Mouse (Mus musculus) small intestine, adult 2 months (tissue): ENCODE measurements around the gene Lrp6. TPM values are rescaled to one million over a fixed set of nuclear protein-coding genes. Genes with fewer than 3 reads are reported as not detected.

Experiments
- H3K27ac ChIP-seq: fragments of 200-500 bp; 2 replicates; pipeline ENCODE4 v1.5.1; 2012; ENCODE audit warnings: low read depth, low read length, control low read depth, inconsistent platforms; ENCODE audit not compliant: insufficient read depth
- H3K27me3 ChIP-seq: fragments of 200-500 bp; 2 replicates; pipeline ENCODE4 v1.6.1; 2012; ENCODE audit warnings: mild to moderate bottlenecking, moderate library complexity, low read length, inconsistent platforms; ENCODE audit not compliant: control insufficient read depth, insufficient read depth
- H3K36me3 ChIP-seq: fragments of 200-500 bp; 2 replicates; pipeline ENCODE4 v1.6.1; 2012; ENCODE audit warnings: mild to moderate bottlenecking, low read length, control low read depth, inconsistent platforms; ENCODE audit not compliant: control insufficient read depth, insufficient read depth
- H3K4me1 ChIP-seq: fragments of 200-500 bp; 2 replicates; pipeline ENCODE4 v1.6.1; 2012; ENCODE audit warnings: low read length, inconsistent platforms, mixed read lengths; ENCODE audit not compliant: control insufficient read depth, insufficient read depth, insufficient read length
- H3K4me3 ChIP-seq: fragments of 200-500 bp; 2 replicates; pipeline ENCODE4 v1.5.1; 2012; ENCODE audit warnings: low read depth, mild to moderate bottlenecking, control low read depth, inconsistent platforms, low read length, moderate library complexity
- CTCF ChIP-seq: fragments of 200-500 bp; IDR thresholded peaks from 2 replicates; pipeline ENCODE4 v1.5.1; 2012; ENCODE audit warnings: low read depth, mild to moderate bottlenecking, control low read depth, inconsistent platforms, low read length, moderate library complexity, mixed read lengths; ENCODE audit not compliant: insufficient replicate concordance, insufficient read length; ENCODE audit errors: extremely low read depth
- POLR2A ChIP-seq: fragments of 200-500 bp; IDR thresholded peaks from 2 replicates; pipeline ENCODE4 v1.6.1; 2012; ENCODE audit warnings: low read depth, mild to moderate bottlenecking, control low read depth, inconsistent platforms, low read length, moderate library complexity
- WGBS: fragments of 180-500 bp; shearing (Covaris S2); methylation state at CpG from one replicate; pipeline ENCODE4 v1.1.7; 2018; 5-methylcytosine and 5-hydroxymethylcytosine counted together
- polyA plus RNA-seq: library from polyadenylated mRNA; depleted of rRNA; stranded (reverse); fragments of >200 nt; gene quantifications from 2 replicates; pipeline ENCODE4 v1.2.3, GENCODE M21; 2012

The Lrp6 gene
- polyA plus RNA-seq, 1 experiment, result 22.9 TPM

GRCm38 (mm10) chr6:134594569-134595442 is 28.0 kb upstream of the Lrp6 start:
- H3K36me3 ChIP-seq, result no peaks in the 10 kb centered on the region
- WGBS, result 55% methylated on average over 21 of the region's 21 CpGs

DNA sequence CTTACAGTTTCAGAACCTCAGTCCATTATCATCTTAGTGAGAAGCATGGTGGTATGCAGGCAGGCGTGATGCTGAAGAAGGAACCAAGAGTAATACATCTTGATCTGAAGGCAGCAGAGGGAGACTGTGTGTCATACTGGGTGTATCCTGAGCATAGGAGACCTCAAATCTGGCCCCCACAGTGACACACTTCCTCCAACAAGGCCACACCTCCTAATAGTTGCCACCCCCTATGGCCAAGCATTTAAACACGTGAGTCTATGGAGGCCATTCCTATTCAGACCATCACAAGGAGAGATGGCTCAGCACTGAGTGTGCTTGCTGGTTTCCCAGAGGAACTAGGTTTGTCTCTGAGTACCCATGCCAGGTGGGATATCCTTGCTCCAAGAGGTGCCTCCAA is 24.8 kb upstream of the Lrp6 start:
- Histone ChIP-seq H3K4me3 (no peak overlapping the region), H3K27ac (no peak overlapping the region), H3K4me1 (no peaks in the 10 kb centered on the region), H3K27me3 (no peaks in the 10 kb centered on the region), H3K36me3 (no peaks in the 10 kb centered on the region)
- TF ChIP-seq CTCF, result no peak
- TF ChIP-seq POLR2A, result no peak
- WGBS, result 84% methylated on average over 2 of the region's 2 CpGs

More at GRCm38 (mm10) chr6:134594569-134595442, 28.0 kb upstream of the Lrp6 start:
- H3K4me3 ChIP-seq, result no peak overlapping the region
- H3K27ac ChIP-seq, result no peak overlapping the region
- H3K4me1 ChIP-seq, result peaks cover 10% of the 10 kb centered on the region; the same call in 1 of the 2 replicates
- TF ChIP-seq CTCF (no peak), POLR2A (no peak)
- no peaks in the 10 kb centered on the region for H3K27me3 ChIP-seq

- H3K4me3 ChIP-seq, result no peak overlapping the region
- TF ChIP-seq CTCF (no peak), POLR2A (no peak)
- no peak overlapping the region for H3K27ac ChIP-seq
- no peaks in the 10 kb centered on the region for H3K36me3 ChIP-seq
- 85% methylated on average over 5 of the region's 5 CpGs for WGBS
- H3K27me3 ChIP-seq, result no peaks in the 10 kb centered on the region
- no peaks in the 10 kb centered on the region for H3K4me1 ChIP-seq
Measured at GRCm38 (mm10) chr6:134586241-134586640, 19.5 kb upstream of the Lrp6 start.

DNA sequence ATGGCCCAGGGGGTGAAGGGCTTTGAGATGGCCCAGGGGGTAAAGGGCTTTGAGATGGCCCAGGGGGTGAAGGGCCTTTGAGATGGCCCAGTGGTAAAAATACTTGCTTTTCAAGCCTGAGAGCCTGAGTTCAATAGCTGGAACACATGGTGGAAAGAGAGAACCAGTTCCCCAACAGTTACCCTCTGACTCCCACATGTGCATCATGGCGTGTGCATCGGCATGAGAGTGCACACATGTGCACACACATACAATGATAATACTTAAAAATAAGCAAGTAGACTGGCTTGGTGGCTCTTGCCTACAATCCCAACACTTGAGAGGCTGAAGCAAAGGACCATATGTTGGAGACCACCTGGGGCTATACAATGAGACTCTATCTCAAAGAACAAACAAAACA is 17.9 kb upstream of the Lrp6 start:
- TF ChIP-seq POLR2A, result no peak
- no peak for TF ChIP-seq CTCF
- WGBS, result 95% methylated on average over 2 of the region's 2 CpGs
- Histone ChIP-seq H3K4me3 (no peak overlapping the region), H3K27me3 (no peaks in the 10 kb centered on the region), H3K27ac (no peak overlapping the region), H3K4me1 (no peaks in the 10 kb centered on the region), H3K36me3 (no peaks in the 10 kb centered on the region)

DNA sequence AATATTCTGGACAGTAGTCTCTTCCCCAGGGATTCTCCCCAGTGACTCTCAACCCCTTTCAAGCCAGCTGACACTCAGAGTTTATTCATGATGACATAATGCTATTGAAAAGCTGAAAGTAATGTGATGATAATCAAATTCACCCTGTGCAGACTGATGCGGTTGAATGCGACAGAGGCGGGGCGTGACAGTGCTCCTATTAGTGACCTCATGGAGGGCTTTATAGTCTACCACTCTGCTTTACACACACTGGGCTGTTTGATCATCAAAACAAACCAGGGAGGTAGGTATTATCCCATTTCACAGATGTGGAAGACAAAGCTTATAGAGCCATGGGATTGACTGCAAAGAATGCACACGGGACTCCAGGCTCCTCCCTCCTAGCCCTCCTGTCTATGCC is 15.3 kb upstream of the Lrp6 start:
- no peak overlapping the region for H3K4me3 ChIP-seq
- 81% methylated on average over 5 of the region's 5 CpGs for WGBS
- TF ChIP-seq CTCF (no peak), POLR2A (no peak)
- no peaks in the 10 kb centered on the region for H3K27me3 ChIP-seq
- H3K4me1 ChIP-seq, result peaks cover 4% of the 10 kb centered on the region; the same call in 1 of the 2 replicates
- no peaks in the 10 kb centered on the region for H3K36me3 ChIP-seq
- no peak overlapping the region for H3K27ac ChIP-seq

GRCm38 (mm10) chr6:134579506-134579905 is 12.7 kb upstream of the Lrp6 start:
- H3K27me3 ChIP-seq, result no peaks in the 10 kb centered on the region
- H3K4me1 ChIP-seq, result peaks cover 13% of the 10 kb centered on the region
- no peak for TF ChIP-seq POLR2A
- TF ChIP-seq CTCF, result no peak
- 94% methylated on average over 4 of the region's 4 CpGs for WGBS
- H3K36me3 ChIP-seq, result no peaks in the 10 kb centered on the region
- H3K4me3 ChIP-seq, result no peak overlapping the region
- no peak overlapping the region for H3K27ac ChIP-seq

- WGBS, result 37% methylated on average over 6 of the region's 6 CpGs
- Histone ChIP-seq H3K4me3 (no peak overlapping the region), H3K27ac (no peak overlapping the region), H3K36me3 (no peaks in the 10 kb centered on the region), H3K27me3 (no peaks in the 10 kb centered on the region), H3K4me1 (peaks cover 16% of the 10 kb centered on the region)
- TF ChIP-seq POLR2A (no peak), CTCF (no peak)
Measured at GRCm38 (mm10) chr6:134578039-134578438, 11.3 kb upstream of the Lrp6 start.

DNA sequence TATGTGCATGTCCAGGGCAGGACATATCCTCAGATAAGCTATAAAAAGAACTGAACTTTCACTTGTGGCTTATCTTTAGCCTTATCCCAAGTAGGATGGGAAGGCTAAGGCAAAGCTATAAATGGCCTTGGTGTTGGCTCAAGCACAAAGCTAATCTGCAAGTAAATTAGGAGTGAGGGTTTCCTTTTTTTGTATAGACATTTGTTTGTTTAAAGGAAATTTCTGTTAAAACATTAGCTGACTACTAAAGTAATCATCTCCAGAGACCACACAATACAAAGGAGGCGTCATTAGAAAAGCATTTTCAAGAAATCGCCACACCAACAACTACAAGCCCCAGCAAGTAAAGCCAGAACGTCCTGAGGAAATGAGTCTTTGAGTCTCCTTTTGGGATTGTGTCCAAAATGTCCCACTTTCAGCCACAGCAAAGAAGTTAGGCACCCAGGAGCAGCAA is 8.6 kb upstream of the Lrp6 start:
- peaks cover 16% of the 10 kb centered on the region for H3K4me1 ChIP-seq
- H3K4me3 ChIP-seq, result no peak overlapping the region
- WGBS, result 42% methylated on average over 3 of the region's 3 CpGs
- no peaks in the 10 kb centered on the region for H3K27me3 ChIP-seq
- TF ChIP-seq CTCF (no peak), POLR2A (no peak)
- H3K36me3 ChIP-seq, result no peaks in the 10 kb centered on the region
- no peak overlapping the region for H3K27ac ChIP-seq
